Mouse (Mus musculus) cerebellum, adult 11 months (tissue): Measurements from ENCODE around the gene Ggps1.

ENCODE experiments used
- DNase-seq: peaks from one replicate; pipeline ENCODE4 v3.0.0; 2022

Ggps1 gene

GRCm38 (mm10) chr13:14063013-14063941, at the start of gene Ggps1, which contains the start of gene Arid4b:
TSS of gene Ggps1 (minus strand) at chr13:14063488.
TSS of gene Arid4b (plus strand) at chr13:14063232.
- DNase-seq: peak; percentile 96

- DNase-seq: no peak
These were observed 47.9 kb upstream of the Ggps1 start for GRCm38 (mm10) chr13:14111146-14111545.

GRCm38 (mm10) chr13:14110154-14110873, 47.0 kb upstream of the Ggps1 start:
- DNase-seq: no peak

GRCm38 (mm10) chr13:14103026-14103425, 39.7 kb upstream of the Ggps1 start:
- DNase-seq: no peak

- no peak for DNase-seq
These were observed 25.4 kb upstream of the Ggps1 start for GRCm38 (mm10) chr13:14088669-14089068.

- DNase-seq: no peak
These were observed 12.0 kb upstream of the Ggps1 start for GRCm38 (mm10) chr13:14075326-14075725.

GRCm38 (mm10) chr13:14074371-14074770, 11.1 kb upstream of the Ggps1 start:
- no peak for DNase-seq

- DNase-seq: no peak
These were observed 6.0 kb upstream of the Ggps1 start for GRCm38 (mm10) chr13:14069291-14069690.

- no peak for DNase-seq
These were observed 4.7 kb upstream of the Ggps1 start for GRCm38 (mm10) chr13:14068035-14068434.

- no peak for DNase-seq
These were observed 2.4 kb upstream of the Ggps1 start for GRCm38 (mm10) chr13:14065701-14066100.

GRCm38 (mm10) chr13:14065028-14065380, 1.7 kb upstream of the Ggps1 start:
- no peak for DNase-seq

- DNase-seq: peak; percentile 39
These were observed 1.2 kb upstream of the Ggps1 start for GRCm38 (mm10) chr13:14064341-14065027.

GRCm38 (mm10) chr13:14063942-14064271, 619 bp upstream of the Ggps1 start:
- DNase-seq: no peak

GRCm38 (mm10) chr13:14062209-14063012, 877 bp downstream of the Ggps1 start:
- no peak for DNase-seq

GRCm38 (mm10) chr13:14059582-14059981, 3.7 kb downstream of the Ggps1 start:
- DNase-seq: no peak

- DNase-seq: no peak
These were observed 6.5 kb downstream of the Ggps1 start for GRCm38 (mm10) chr13:14056801-14057200.

- DNase-seq: no peak
These were observed 13.4 kb downstream of the Ggps1 start for GRCm38 (mm10) chr13:14049878-14050277.

GRCm38 (mm10) chr13:14044521-14044920, 18.8 kb downstream of the Ggps1 start:
- no peak for DNase-seq

GRCm38 (mm10) chr13:14043851-14044250, 19.4 kb downstream of the Ggps1 start:
- DNase-seq: no peak

GRCm38 (mm10) chr13:14040186-14040585, 23.1 kb downstream of the Ggps1 start:
- no peak for DNase-seq

- peak; percentile 88 for DNase-seq
These were observed 23.9 kb downstream of the Ggps1 start, which contains the start of gene Tbce for GRCm38 (mm10) chr13:14039292-14039965. TSS of gene Tbce (minus strand) at chr13:14039638.

GRCm38 (mm10) chr13:14038911-14039291, 24.4 kb downstream of the Ggps1 start:
- DNase-seq: no peak
